ENCODE assay signal across 7 mouse cellular contexts in genomic region chr3:108856386-108857123, GRCm38 (mm10). TPM values are rescaled to one million over a fixed set of nuclear protein-coding genes. Genes with fewer than 3 reads are reported as not detected.
DNase-seq lines count a peak whose midpoint lies in the region; ATAC-seq and TF ChIP-seq lines count a peak whose summit lies in the region.

No protein-coding gene starts in this region.

- no peak for TF ChIP-seq POLR2A in testis, adult 2 months (IDR thresholded peaks at IDR 0.05; ENCODE audit: control insufficient read depth, low read depth, low read length)
- no peak for TF ChIP-seq POLR2A in kidney, adult 2 months (IDR thresholded peaks at IDR 0.05; ENCODE audit: low read depth, low read length)

- ATAC-seq in hindbrain, embryonic 14.5 days (ENCODE audit: low FRiP score), result no peak

- DNase-seq in testis, postnatal 10 days (ENCODE audit: low spot score), result no peak
- DNase-seq in cerebellum, adult 11-12 months, result peak; percentile 34
- DNase-seq in kidney, adult 2 months, result peak; percentile 55
- DNase-seq in lung, postnatal 25 days (ENCODE audit: low spot score), result peak; percentile 68
- no peak for DNase-seq in left cerebral cortex, adult 18-20 months (ENCODE audit: low spot score in 2 of 2)
- DNase-seq in hindbrain, embryonic 14.5 days (ENCODE audit: low spot score), result no peak

- H3K4me2 ChIP-seq in hindbrain, embryonic 14.5 days (replicated peaks), result no peak overlapping the region

- H3K9ac ChIP-seq in hindbrain, embryonic 14.5 days, result no peak overlapping the region

- no peak for TF ChIP-seq CTCF in testis, adult 2 months (IDR thresholded peaks at IDR 0.05; ENCODE audit: control insufficient read depth, insufficient read depth, insufficient replicate concordance, low read depth, low read length)
- peak; percentile 55 for TF ChIP-seq CTCF in kidney, adult 2 months (conservative IDR thresholded peaks at IDR 0.05; ENCODE audit: insufficient read depth, insufficient read length, low read depth, low read length)

- no peak overlapping the region for H3K4me3 ChIP-seq in testis, adult 2 months (ENCODE audit: control insufficient read depth, low read depth, low read length)
- no peak overlapping the region for H3K4me3 ChIP-seq in kidney, adult 2 months (ENCODE audit: insufficient read depth, low read depth, low read length)
- H3K4me3 ChIP-seq in hindbrain, embryonic 14.5 days (replicated peaks; ENCODE audit: low read length), result no peak overlapping the region

- no peaks in the 10 kb centered on the region for H3K9me3 ChIP-seq in hindbrain, embryonic 14.5 days (ENCODE audit: control insufficient read depth, low read length)

- peaks cover 14% of the 10 kb centered on the region for H3K4me1 ChIP-seq in testis, adult 2 months (ENCODE audit: control insufficient read depth, insufficient read depth, low read length)
- H3K4me1 ChIP-seq in kidney, adult 2 months (ENCODE audit: control insufficient read depth, insufficient read depth, low read length), result peaks cover 3% of the 10 kb centered on the region; the same call in 1 of the 2 replicates
- peaks cover 18% of the 10 kb centered on the region for H3K4me1 ChIP-seq in hindbrain, embryonic 14.5 days (replicated peaks; ENCODE audit: control insufficient read depth, insufficient read depth, low read length)

- no peaks in the 10 kb centered on the region for H3K36me3 ChIP-seq in testis, adult 2 months (ENCODE audit: control insufficient read depth, insufficient read depth, low read length)
- H3K36me3 ChIP-seq in kidney, adult 2 months (ENCODE audit: control insufficient read depth, insufficient read depth, low read length), result no peaks in the 10 kb centered on the region
- no peaks in the 10 kb centered on the region for H3K36me3 ChIP-seq in hindbrain, embryonic 14.5 days (replicated peaks; ENCODE audit: control insufficient read depth, insufficient read depth)

- 62% methylated on average over 8 of the region's 8 CpGs for WGBS in kidney, adult 2 months
- 53% methylated on average over 8 of the region's 8 CpGs for WGBS in hindbrain, embryonic 14.5 days

- H3K27me3 ChIP-seq in testis, adult 2 months (ENCODE audit: control insufficient read depth, insufficient read depth, low read length), result no peaks in the 10 kb centered on the region
- H3K27me3 ChIP-seq in kidney, adult 2 months (replicated peaks; ENCODE audit: control insufficient read depth, insufficient read depth, low read length), result no peaks in the 10 kb centered on the region
- H3K27me3 ChIP-seq in hindbrain, embryonic 14.5 days (ENCODE audit: control insufficient read depth, insufficient read depth, low read length), result no peaks in the 10 kb centered on the region

- H3K27ac ChIP-seq in testis, adult 2 months (ENCODE audit: control insufficient read depth, insufficient read depth, low read depth, low read length), result peak overlapping the region; percentile 16
- H3K27ac ChIP-seq in kidney, adult 2 months (ENCODE audit: insufficient read depth, low read depth, low read length), result no peak overlapping the region
- H3K27ac ChIP-seq in hindbrain, embryonic 14.5 days, result no peak overlapping the region

RNA-seq across cellular contexts. Expression of gene Stxbp3, which starts 16.2 kb away (rescaled TPM):
- polyA plus RNA-seq in testis, adult 2 months (2012; rRNA removed), result 3.4 and 4.9 TPM in 2 replicates
- 10.5 and 14.4 TPM in 2 replicates for polyA plus RNA-seq in kidney, adult 2 months (2012; rRNA removed)
- total RNA-seq in left cerebral cortex, adult 18-20 months (2021), result 10 to 100 TPM; 19.3 to 19.9 TPM
- 14.5 and 17.9 TPM in 2 replicates for polyA plus RNA-seq in hindbrain, embryonic 14.5 days (2014; fragmentation: Nextera tagmentation; extraction: Ambion mirVana)

RNA-seq across cellular contexts. Expression of gene Fndc7, which starts 33.3 kb away (rescaled TPM):
- polyA plus RNA-seq in testis, adult 2 months (2012; rRNA removed), result 0.46 and 0.53 TPM in 2 replicates
- 0.23 and 0.25 TPM in 2 replicates for polyA plus RNA-seq in kidney, adult 2 months (2012; rRNA removed)
- total RNA-seq in left cerebral cortex, adult 18-20 months (2021), result under 1 TPM; 0.07 to 0.42 TPM
- polyA plus RNA-seq in hindbrain, embryonic 14.5 days (2014; fragmentation: Nextera tagmentation; extraction: Ambion mirVana), result not detected in 2 replicates

RNA-seq across cellular contexts. Expression of gene Prpf38b, which starts 55.0 kb away (rescaled TPM):
- polyA plus RNA-seq in testis, adult 2 months (2012; rRNA removed), result 23.3 and 23.6 TPM in 2 replicates
- 19.7 and 31.5 TPM in 2 replicates for polyA plus RNA-seq in kidney, adult 2 months (2012; rRNA removed)
- 10 to 100 TPM; 40.2 to 43.5 TPM for total RNA-seq in left cerebral cortex, adult 18-20 months (2021)
- polyA plus RNA-seq in hindbrain, embryonic 14.5 days (2014; fragmentation: Nextera tagmentation; extraction: Ambion mirVana), result 38.1 and 41.8 TPM in 2 replicates

Comparison
In these comparisons a context has a peak if more than half of its experiments do, and no peak if none do; other contexts are left out.
1. DNase-seq: peak in cerebellum, adult 11-12 months (single experiment), kidney, adult 2 months (single experiment) and lung, postnatal 25 days (single experiment); none in testis, postnatal 10 days (single experiment), left cerebral cortex, adult 18-20 months (0 of 2) and hindbrain, embryonic 14.5 days (single experiment).